Mouse (Mus musculus) right cerebral cortex, adult 18-20 months (tissue): ENCODE measurements at regions not wholly inside any gene's neighbourhood (a gene's known extent, or its start where the extent isn't known, plus 50 kb on each side); places are given as distances from the start of the nearest gene placed in this dataset.
A peak's percentile ranks its signal among the peaks of the same experiment; 100 is the strongest.
"Not testable (repeated sequence)": the region's sequence is repeated elsewhere in the genome, so short reads cannot be mapped to it uniquely, and the experiment has no call there.

Experiments
- DNase-seq: peaks from one replicate; pipeline ENCODE4 v3.0.0; 2022; ENCODE audit warnings: mixed read lengths

GRCm38 (mm10) chr3:18746898-18747297 is 798.7 kb downstream of the Cypt12 start:
- DNase-seq: no peak

GRCm38 (mm10) chr3:18751660-18752259 is 803.5 kb downstream of the Cypt12 start:
- DNase-seq: no peak

DNA sequence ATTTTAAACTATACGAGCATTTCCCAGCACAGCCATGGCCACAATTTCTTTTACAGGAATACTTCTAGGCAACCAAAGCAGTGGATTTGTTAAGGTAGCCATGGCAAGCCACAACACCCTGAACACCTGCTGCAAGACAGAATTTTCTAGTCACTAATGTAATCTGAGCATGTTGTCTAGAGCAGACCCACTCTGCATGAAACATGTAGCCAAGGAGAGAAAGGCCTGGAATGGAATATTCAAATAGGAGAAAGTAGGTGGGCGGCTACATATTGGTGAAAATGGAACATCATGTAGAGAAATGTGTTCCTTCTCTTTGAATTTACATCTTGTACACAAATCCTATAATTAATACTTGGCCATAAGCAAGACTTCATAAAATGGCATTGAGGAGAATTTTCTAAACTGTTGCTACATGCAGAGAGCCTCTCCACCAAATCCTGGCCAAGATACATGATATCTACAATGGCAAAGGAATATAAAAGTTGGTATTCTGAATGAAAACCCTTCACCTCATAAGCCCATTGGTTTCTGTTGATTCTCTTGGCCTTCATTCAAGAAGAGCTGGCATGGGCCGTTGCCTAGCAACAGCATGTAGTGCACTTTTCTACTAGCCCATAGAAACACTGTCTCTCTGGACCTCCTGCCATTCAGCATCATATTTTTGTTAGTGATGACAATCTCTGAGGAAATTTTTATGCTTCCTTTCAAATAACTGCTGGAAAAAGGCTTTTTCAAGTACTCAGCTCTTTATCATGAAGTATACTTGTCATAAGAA is 816.3 kb downstream of the Cypt12 start:
- DNase-seq: peak; percentile 21

DNA sequence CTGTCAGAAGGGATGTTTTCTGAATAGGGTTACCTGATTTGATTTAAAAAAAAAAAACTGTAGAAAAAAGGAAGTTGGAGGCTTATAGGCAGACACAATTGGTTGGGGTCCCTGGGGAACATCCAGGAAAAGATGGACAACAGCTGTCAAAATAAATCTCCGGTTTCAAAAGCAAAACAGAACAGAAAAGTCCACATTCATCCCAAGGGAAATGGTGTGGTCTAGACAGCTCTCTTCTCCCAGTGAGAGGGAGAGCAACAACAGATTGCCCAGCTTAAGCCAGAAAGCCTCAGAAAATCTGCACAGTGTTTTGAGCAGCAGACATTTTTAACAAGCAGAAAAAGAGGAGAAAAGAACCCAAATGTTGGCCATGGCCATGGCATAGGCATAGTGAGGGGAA is 830.3 kb downstream of the Cypt12 start:
- no peak for DNase-seq

GRCm38 (mm10) chr3:18787531-18788176 is 839.4 kb downstream of the Cypt12 start:
- DNase-seq: no peak

- DNase-seq: no peak
These were observed 825.7 kb downstream of the 1700064H15Rik start for GRCm38 (mm10) chr3:18802794-18803193.

DNA sequence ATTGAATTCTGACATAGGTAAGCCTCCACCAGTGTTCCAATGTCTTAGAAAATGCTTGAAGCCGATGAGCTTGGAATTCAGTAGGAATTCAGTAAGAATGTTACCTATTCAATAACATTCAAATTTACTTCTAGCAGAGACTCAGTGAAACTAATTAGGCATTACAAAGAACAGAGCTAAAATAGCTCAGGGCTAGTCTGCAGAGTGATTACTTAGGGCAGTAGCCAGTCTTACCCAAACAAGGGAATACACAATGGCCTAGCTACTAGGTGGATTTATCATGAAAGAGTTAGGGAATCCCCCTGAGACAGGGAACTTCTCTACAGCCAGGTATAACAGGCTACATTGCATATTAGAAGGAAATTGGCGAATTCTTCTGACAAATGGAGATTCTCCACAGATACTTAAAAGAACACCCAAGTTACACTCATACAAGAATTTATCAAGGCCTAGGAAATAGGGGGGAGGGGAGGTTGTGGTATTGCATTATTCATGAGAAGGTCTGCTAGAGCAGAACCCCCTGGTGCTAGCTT is 799.6 kb downstream of the 1700064H15Rik start:
- DNase-seq: not testable (repeated sequence)

DNA sequence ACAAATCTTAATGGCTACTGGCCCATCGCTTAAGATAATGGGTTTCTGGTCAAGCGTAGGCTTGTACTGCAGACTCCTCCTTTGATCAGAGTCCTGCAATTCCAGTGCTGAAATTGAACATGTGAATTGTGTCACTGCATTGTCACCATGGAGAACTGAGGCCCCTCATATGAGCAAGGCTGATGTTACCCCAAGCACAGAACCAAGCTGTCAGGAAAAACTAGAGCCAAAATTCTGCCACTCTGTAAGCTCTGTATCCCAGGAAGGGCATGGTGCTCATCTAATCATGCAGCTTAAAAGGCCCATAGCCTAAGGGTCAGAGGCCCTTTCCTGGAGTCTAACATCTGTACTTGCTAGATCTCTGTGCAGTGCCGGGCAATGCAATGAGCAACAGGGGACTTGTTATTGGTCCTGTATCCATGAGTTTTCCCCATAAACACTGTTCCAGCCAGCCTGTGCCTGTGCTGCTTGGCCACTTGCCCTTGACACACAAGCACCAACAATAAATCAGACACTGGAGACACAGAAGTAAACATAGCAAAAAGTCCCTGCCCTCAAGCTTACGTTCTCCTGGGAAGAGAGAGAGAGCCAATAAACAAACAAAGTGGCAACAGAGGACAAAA is 760.2 kb downstream of the 1700064H15Rik start:
- DNase-seq: no peak

GRCm38 (mm10) chr3:18868758-18869157 is 759.7 kb downstream of the 1700064H15Rik start:
- DNase-seq: no peak

GRCm38 (mm10) chr3:18877060-18877459 is 751.4 kb downstream of the 1700064H15Rik start:
- DNase-seq: no peak

DNA sequence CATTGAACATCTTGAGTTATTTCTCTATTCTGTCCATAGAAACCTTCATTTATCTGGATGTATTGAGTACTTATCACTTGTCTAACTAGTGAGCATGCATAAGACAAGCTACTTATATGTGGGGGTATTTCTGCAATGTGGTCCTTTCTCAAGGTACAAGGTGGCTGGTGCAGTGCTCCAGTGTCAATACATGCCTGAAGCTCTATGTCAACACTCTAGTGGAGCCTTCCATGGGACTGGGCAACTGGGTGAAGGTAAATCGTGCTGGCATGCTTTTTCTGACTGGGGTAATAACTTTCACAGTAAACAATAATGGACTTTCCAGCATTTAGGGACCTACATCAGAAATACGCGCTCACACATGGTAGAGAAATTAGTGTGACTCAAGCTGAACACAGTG is 750.9 kb downstream of the 1700064H15Rik start:
- no peak for DNase-seq

GRCm38 (mm10) chr3:18881186-18881585 is 747.3 kb downstream of the 1700064H15Rik start:
- DNase-seq: no peak

- no peak for DNase-seq
These were observed 735.7 kb downstream of the 1700064H15Rik start for GRCm38 (mm10) chr3:18892813-18893212.

GRCm38 (mm10) chr3:18905769-18906168 is 722.7 kb downstream of the 1700064H15Rik start:
- DNase-seq: peak; percentile 4

GRCm38 (mm10) chr3:18906210-18906609 is 722.3 kb downstream of the 1700064H15Rik start:
- no peak for DNase-seq

DNA sequence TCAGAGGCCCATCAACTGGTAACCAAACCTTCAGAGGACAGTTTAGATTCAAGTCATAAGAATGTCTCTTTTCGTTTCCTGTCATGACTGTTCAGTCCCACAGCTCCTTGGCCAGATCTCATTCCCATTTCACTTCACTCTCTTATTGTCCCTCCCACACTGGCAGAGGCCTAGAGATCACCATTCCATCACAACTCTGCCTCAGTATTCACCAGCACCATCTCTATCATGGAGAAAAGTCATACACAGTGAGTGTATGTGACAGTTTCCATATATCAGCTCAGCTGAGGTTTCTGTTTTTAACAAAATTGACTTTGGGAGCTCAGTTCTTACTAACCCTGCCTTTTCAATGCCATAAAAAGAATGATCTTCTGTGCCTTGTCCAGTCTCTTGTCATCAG is 719.7 kb downstream of the 1700064H15Rik start:
- no peak for DNase-seq

DNA sequence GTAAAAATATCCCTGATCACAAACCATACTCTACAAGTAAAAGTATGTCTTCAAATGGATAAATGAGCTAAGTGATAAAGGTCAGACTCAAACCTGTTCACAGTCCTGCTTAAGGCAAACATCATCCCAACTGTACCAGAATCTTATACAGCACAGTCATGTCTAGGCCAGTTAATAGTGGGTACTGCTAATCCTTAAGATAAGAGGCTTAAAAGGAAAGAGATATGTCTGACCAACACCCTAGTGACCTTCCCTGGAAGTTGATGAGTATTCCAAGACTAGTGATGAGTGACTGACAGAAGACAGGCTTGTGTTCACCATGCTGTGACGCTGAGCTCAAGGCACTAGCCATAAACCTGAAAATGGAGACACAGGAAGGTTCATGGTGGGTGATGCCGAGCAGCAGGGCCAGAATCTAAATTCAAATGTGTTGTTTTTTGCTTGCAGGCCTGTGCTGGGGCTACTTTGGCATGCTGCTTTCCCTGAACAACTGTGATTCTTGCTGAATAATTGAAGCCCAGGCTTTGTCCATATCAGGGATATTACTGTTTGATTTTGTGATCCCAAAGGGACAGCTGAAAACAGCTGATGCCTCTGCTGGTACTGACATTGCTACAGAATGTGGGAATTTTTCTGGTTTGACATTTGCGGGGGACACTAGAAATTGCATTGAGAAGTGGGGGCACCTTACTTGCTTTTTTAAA is 699.9 kb downstream of the 1700064H15Rik start:
- no peak for DNase-seq

DNA sequence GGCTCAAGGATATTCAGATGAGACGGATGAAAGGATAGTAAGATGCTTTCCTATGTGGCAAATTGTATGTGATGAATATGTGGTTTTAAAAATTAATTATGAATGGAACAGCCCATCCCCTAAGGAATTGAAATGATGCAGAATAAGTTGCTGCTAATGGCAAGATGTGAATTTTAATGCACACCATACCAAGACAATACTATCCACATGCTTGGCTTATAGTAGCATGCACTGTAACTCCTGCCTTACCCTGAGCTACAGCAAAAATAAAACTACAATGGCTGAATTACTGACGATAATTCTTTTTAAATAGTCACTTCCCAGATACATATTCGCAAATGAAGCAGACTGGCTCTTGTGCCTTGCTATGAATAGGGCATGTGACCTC is 699.4 kb downstream of the 1700064H15Rik start:
- DNase-seq: no peak

GRCm38 (mm10) chr3:18932983-18933726 is 695.3 kb downstream of the 1700064H15Rik start:
- no peak for DNase-seq

DNA sequence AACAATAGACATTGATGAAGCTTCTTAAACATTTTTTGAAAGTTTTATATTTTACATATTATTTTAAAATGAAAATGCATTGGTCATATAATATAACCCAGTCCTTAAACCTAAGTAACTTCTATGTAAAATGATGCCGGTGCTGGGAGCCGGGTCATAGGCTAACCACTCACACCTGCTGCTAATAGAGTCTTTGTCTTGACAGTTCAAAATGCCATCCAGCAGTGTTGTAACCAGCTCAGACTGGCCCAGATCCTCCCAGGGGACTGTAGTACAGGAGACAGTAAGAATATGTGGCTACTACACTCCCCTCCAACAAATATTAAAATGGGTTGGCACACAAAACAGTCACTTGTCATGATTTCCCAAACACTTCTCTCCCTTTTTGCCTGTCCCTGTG is 693.6 kb downstream of the 1700064H15Rik start:
- DNase-seq: no peak

DNA sequence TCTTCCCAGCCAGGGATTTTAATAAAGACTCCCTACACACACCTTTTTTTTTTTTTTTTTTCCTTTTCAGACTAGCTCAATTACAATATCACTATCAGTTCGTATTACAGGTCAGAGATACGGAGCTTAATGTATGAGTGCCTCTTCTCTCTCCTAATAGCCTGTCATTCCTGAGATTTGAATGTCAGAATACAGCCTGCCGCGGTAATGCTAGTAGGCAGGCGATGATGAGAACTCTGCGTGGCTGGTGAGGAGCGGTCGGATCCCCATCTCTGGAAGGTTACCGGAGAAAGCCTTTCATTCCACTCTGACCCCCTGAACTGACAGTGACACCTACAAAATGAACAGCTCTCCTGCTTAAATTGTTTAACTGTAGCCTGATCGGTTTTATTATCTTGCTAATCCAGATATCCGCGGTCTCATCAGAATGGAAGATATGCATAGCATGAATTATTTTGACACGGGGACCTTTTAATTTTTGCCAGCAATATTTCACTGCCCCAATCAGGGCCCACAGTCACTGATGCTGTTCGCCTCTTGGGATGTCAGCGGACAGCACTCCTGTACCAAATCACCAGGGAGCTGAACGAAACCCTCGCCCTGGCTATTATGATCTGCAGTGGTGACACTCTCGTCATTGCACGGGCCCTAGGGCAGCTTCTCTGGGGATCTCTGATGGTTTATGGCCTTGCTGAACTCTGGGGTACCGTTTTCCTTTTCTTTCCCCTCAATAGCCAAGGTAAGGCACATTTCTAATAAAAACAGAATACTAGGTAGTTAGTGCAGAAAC is 690.9 kb downstream of the 1700064H15Rik start:
- DNase-seq: no peak
